21 mouse cellular contexts compared by ENCODE assay signal in the genomic region with DNA sequence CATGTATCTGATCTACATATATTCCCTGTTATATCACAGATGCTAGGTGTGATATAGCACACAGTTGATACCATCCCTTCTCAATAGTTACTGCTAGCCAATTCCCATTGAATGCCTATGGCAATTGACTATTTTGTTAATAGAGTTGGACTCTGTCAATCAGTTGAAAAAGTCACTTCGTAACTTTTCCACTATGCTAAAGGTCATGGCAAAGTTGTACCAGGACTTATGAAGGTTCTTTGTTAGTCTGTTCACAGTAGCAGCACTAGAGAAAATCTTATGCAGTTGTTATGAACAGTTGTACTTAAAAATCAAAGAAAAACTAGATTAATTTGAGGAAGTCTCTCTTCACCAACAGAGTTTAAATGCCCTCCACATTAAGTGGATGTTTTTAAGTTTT.
DNase-seq lines count a peak whose midpoint lies in the region; ATAC-seq and TF ChIP-seq lines count a peak whose summit lies in the region.
"Had no signal": no experiment of that assay in that cellular context is flagged by ENCODE, and none has a peak within 500 bp of the region (broad histone marks: within the 10 kb centered on the region; RNA-seq: fewer than 3 reads in every experiment).

No protein-coding gene starts in this region.

- TF ChIP-seq POLR2A in liver, adult 2 months (IDR thresholded peaks at IDR 0.05; ENCODE audit: extremely low read depth, insufficient read depth, low read length) = no peak

- 21% methylated on average over 1 of the region's 1 CpGs for WGBS in liver, adult 2 months
- 67% methylated on average over 1 of the region's 1 CpGs for WGBS in liver, postnatal 0 days (ENCODE audit: insufficient replicate concordance)
- 71% methylated on average over 1 of the region's 1 CpGs for WGBS in liver, embryonic 12.5 days (ENCODE audit: insufficient replicate concordance)

- peaks cover 7% of the 10 kb centered on the region; the same call in 1 of the 2 replicates for H3K79me2 ChIP-seq in liver, adult 2 months (ENCODE audit: control insufficient read depth, insufficient read depth, low read length)

- ATAC-seq in liver, postnatal 0 days = peak; percentile 44; the same call in 1 of the 2 replicates
- no peak for ATAC-seq in liver, embryonic 12.5 days
- ATAC-seq: activated CD4-positive, CD25-positive, alpha-beta regulatory T cell, adult 4 months; CD4-positive, CD25-positive, alpha-beta regulatory T cell, adult 4 months; Patski had no signal

- DNase-seq in kidney, adult 9 months = peak; percentile 24
- no peak for DNase-seq in kidney, adult 18-20 months
- DNase-seq in liver, adult 2 months (ENCODE audit: extremely low read depth, low read depth, low spot score) = peak; percentile 92
- no peak for DNase-seq in liver
- no peak for DNase-seq in liver, postnatal 0 days
- DNase-seq: adrenal gland, adult 2 months; adrenal gland, adult 8-10 months; adrenal gland, postnatal 10 days; adrenal gland, postnatal 14 days; adrenal gland, postnatal 25 days; adrenal gland, postnatal 36 days; B cell, adult 2 months; cerebellum, adult 11 months; cerebellum, adult 11-12 months; cerebellum, adult 18-20 months had no signal

- peaks cover 10% of the 10 kb centered on the region for H3K4me1 ChIP-seq in liver, adult 2 months (ENCODE audit: control insufficient read depth, insufficient read depth, low read length)
- peaks cover 6% of the 10 kb centered on the region for H3K4me1 ChIP-seq in liver, postnatal 0 days (ENCODE audit: insufficient read depth)
- no peaks in the 10 kb centered on the region for H3K4me1 ChIP-seq in liver, embryonic 12.5 days

- no peaks in the 10 kb centered on the region for H3K27me3 ChIP-seq in liver, adult 2 months (ENCODE audit: control insufficient read depth, insufficient read depth, low read length)
- no peaks in the 10 kb centered on the region for H3K27me3 ChIP-seq in liver, postnatal 0 days (ENCODE audit: insufficient read depth, low read length)
- no peaks in the 10 kb centered on the region for H3K27me3 ChIP-seq in liver, embryonic 12.5 days (replicated peaks)
- H3K27me3 ChIP-seq: CH12.LX had no signal

- H3K9me3 ChIP-seq in liver, postnatal 0 days (ENCODE audit: low read length) = no peaks in the 10 kb centered on the region
- no peaks in the 10 kb centered on the region for H3K9me3 ChIP-seq in liver, embryonic 12.5 days (replicated peaks)
- H3K9me3 ChIP-seq: G1E had no signal

- no peak for TF ChIP-seq CTCF in liver, adult 2 months (IDR thresholded peaks at IDR 0.05; ENCODE audit: low read depth, low read length)
- TF ChIP-seq CTCF in liver, postnatal 0 days (IDR thresholded peaks at IDR 0.05; ENCODE audit: low read depth) = no peak

- no peak overlapping the region for H3K27ac ChIP-seq in liver, adult 2 months (replicated peaks; ENCODE audit: insufficient read depth, low read depth, low read length)
- 0 out of 2 replicates have a peak overlapping the region, but pooled peaks have one; percentile 11 for H3K27ac ChIP-seq in liver, postnatal 0 days (ENCODE audit: low read depth)
- H3K27ac ChIP-seq in liver, embryonic 12.5 days = no peak overlapping the region

- no peak overlapping the region for H3K4me2 ChIP-seq in liver, postnatal 0 days (ENCODE audit: low read depth, low read length)
- H3K4me2 ChIP-seq in liver, embryonic 12.5 days = no peak overlapping the region

- H3K4me3 ChIP-seq in liver, adult 2 months (ENCODE audit: insufficient read depth, low read depth, low read length) = no peak overlapping the region
- H3K4me3 ChIP-seq in liver, postnatal 0 days (ENCODE audit: low read depth, low read length) = no peak overlapping the region
- H3K4me3 ChIP-seq in liver, embryonic 12.5 days = no peak overlapping the region

- no peaks in the 10 kb centered on the region for H3K36me3 ChIP-seq in liver, adult 2 months (ENCODE audit: control insufficient read depth, insufficient read depth, low read length)
- H3K36me3 ChIP-seq in liver, postnatal 0 days (replicated peaks; ENCODE audit: insufficient read depth, low read length) = 0 out of 2 replicates have a peak, but pooled peaks cover 2% of the 10 kb centered on the region
- H3K36me3 ChIP-seq in liver, embryonic 12.5 days = no peaks in the 10 kb centered on the region
- H3K36me3 ChIP-seq: G1E had no signal

- H3K9ac ChIP-seq in liver, adult 2 months (ENCODE audit: low read depth, low read length) = no peak overlapping the region
- no peak overlapping the region for H3K9ac ChIP-seq in liver, postnatal 0 days (replicated peaks)
- H3K9ac ChIP-seq in liver, embryonic 12.5 days = no peak overlapping the region

- no peak for TF ChIP-seq EP300 in liver, postnatal 0 days (IDR thresholded peaks at IDR 0.05; ENCODE audit: low read depth)

Comparison
In these comparisons a context has a peak if more than half of its experiments do, and no peak if none do; other contexts are left out.
1. DNase-seq: peak in kidney, adult 9 months (single experiment) and liver, adult 2 months (single experiment); none in kidney, adult 18-20 months (single experiment), liver (single experiment) and liver, postnatal 0 days (single experiment).